Mouse (Mus musculus): Measurements from ENCODE around the gene Lyve1. TPM values are rescaled to one million over a fixed set of nuclear protein-coding genes. Genes with fewer than 3 reads are reported as not detected.

Lyve1 gene
- polyA plus RNA-seq, 1 experiment from 2014 or later, result 25.4 TPM

- 74% methylated on average over 10 of the region's 10 CpGs for WGBS (ENCODE audit: insufficient replicate concordance)
- H3K4me1 ChIP-seq (replicated peaks), result peaks cover 29% of the 10 kb centered on the region
Observed at GRCm38 (mm10) chr7:110853611-110854010, 9.4 kb downstream of the Lyve1 start.

GRCm38 (mm10) chr7:110851541-110852203 lies 11.4 kb downstream of the Lyve1 start:
- no peak overlapping the region for H3K9ac ChIP-seq
- no peak overlapping the region for H3K27ac ChIP-seq
- ATAC-seq (ENCODE audit: low read depth) (no peak), DNase-seq (no peak)
- H3K4me3 ChIP-seq (replicated peaks), result no peak overlapping the region
- peaks cover 28% of the 10 kb centered on the region for H3K4me1 ChIP-seq (replicated peaks)
- no peak overlapping the region for H3K4me2 ChIP-seq
- H3K27me3 ChIP-seq, result no peaks in the 10 kb centered on the region
- WGBS (ENCODE audit: insufficient replicate concordance), result 65% methylated on average over 7 of the region's 7 CpGs
- 0 out of 2 replicates have a peak, but pooled peaks cover under 1% of the 10 kb centered on the region for H3K9me3 ChIP-seq (replicated peaks)
- H3K36me3 ChIP-seq, result no peaks in the 10 kb centered on the region

More at GRCm38 (mm10) chr7:110853611-110854010, 9.4 kb downstream of the Lyve1 start:
- Histone ChIP-seq H3K27ac (no peak overlapping the region), H3K4me3 (replicated peaks) (no peak overlapping the region), H3K36me3 (no peaks in the 10 kb centered on the region), H3K4me2 (no peak overlapping the region), H3K9me3 (replicated peaks) (no peaks in the 10 kb centered on the region), H3K9ac (no peak overlapping the region), H3K27me3 (no peaks in the 10 kb centered on the region)
- no peak for DNase-seq
- no peak for ATAC-seq (ENCODE audit: low read depth)

GRCm38 (mm10) chr7:110848371-110848770 lies 14.7 kb downstream of the Lyve1 start:
- Histone ChIP-seq H3K4me1 (replicated peaks) (peaks cover 17% of the 10 kb centered on the region), H3K36me3 (no peaks in the 10 kb centered on the region), H3K9ac (no peak overlapping the region), H3K9me3 (replicated peaks) (0 out of 2 replicates have a peak, but pooled peaks cover 6% of the 10 kb centered on the region), H3K27ac (peak overlapping the region; percentile 26), H3K4me3 (replicated peaks) (no peak overlapping the region), H3K4me2 (no peak overlapping the region), H3K27me3 (no peaks in the 10 kb centered on the region)
- DNase-seq (no peak), ATAC-seq (ENCODE audit: low read depth) (no peak)
- 54% methylated on average over 1 of the region's 1 CpGs for WGBS (ENCODE audit: insufficient replicate concordance)

GRCm38 (mm10) chr7:110847321-110847720 lies 15.7 kb downstream of the Lyve1 start:
- no peak for ATAC-seq (ENCODE audit: low read depth)
- DNase-seq, result no peak
- WGBS (ENCODE audit: insufficient replicate concordance), result 75% methylated on average over 2 of the region's 2 CpGs

GRCm38 (mm10) chr7:110843916-110844874 lies 18.8 kb downstream of the Lyve1 start, which contains the start of gene Rnf141:
TSS of gene Rnf141 (minus strand) at chr7:110844457.
- H3K4me1 ChIP-seq (replicated peaks), result peaks cover 45% of the 10 kb centered on the region
- H3K36me3 ChIP-seq, result 0 out of 2 replicates have a peak, but pooled peaks cover 7% of the 10 kb centered on the region
- WGBS (ENCODE audit: insufficient replicate concordance), result under 1% methylated on average over 42 of the region's 42 CpGs
- peak within 1 kb of the TSS; percentile 89 for H3K4me3 ChIP-seq (replicated peaks)
- ATAC-seq (ENCODE audit: low read depth) (peak; percentile 90), DNase-seq (peak; percentile 92)
- peak within 1 kb of the TSS; percentile 91 for H3K9ac ChIP-seq
- H3K27me3 ChIP-seq, result no peaks in the 10 kb centered on the region
- peak within 1 kb of the TSS; percentile 86 for H3K4me2 ChIP-seq
- H3K9me3 ChIP-seq (replicated peaks), result 0 out of 2 replicates have a peak, but pooled peaks cover 6% of the 10 kb centered on the region
- peak within 1 kb of the TSS; percentile 98 for H3K27ac ChIP-seq

More at GRCm38 (mm10) chr7:110847321-110847720, 15.7 kb downstream of the Lyve1 start:
- H3K4me2 ChIP-seq, result no peak overlapping the region
- peaks cover 23% of the 10 kb centered on the region for H3K4me1 ChIP-seq (replicated peaks)
- H3K9me3 ChIP-seq (replicated peaks), result 0 out of 2 replicates have a peak, but pooled peaks cover 6% of the 10 kb centered on the region
- no peak overlapping the region for H3K27ac ChIP-seq
- no peak overlapping the region for H3K9ac ChIP-seq
- H3K4me3 ChIP-seq (replicated peaks), result no peak overlapping the region
- H3K36me3 ChIP-seq, result no peaks in the 10 kb centered on the region
- no peaks in the 10 kb centered on the region for H3K27me3 ChIP-seq

GRCm38 (mm10) chr7:110840332-110840731 lies 22.7 kb downstream of the Lyve1 start:
- Histone ChIP-seq H3K4me2 (no peak overlapping the region), H3K36me3 (peaks cover 24% of the 10 kb centered on the region), H3K27me3 (no peaks in the 10 kb centered on the region), H3K4me1 (replicated peaks) (peaks cover 43% of the 10 kb centered on the region), H3K9ac (no peak overlapping the region), H3K27ac (peak overlapping the region; percentile 25; the same call in 1 of the 2 replicates), H3K4me3 (replicated peaks) (no peak overlapping the region), H3K9me3 (replicated peaks) (no peaks in the 10 kb centered on the region)
- ATAC-seq (ENCODE audit: low read depth) (no peak), DNase-seq (no peak)
- WGBS (ENCODE audit: insufficient replicate concordance), result 49% methylated on average over 4 of the region's 4 CpGs

- Histone ChIP-seq H3K4me3 (replicated peaks) (no peak overlapping the region), H3K27me3 (no peaks in the 10 kb centered on the region), H3K4me2 (no peak overlapping the region), H3K27ac (no peak overlapping the region), H3K36me3 (peaks cover 51% of the 10 kb centered on the region), H3K4me1 (replicated peaks) (peaks cover 16% of the 10 kb centered on the region), H3K9me3 (replicated peaks) (no peaks in the 10 kb centered on the region), H3K9ac (no peak overlapping the region)
- 47% methylated on average over 3 of the region's 3 CpGs for WGBS (ENCODE audit: insufficient replicate concordance)
- ATAC-seq (ENCODE audit: low read depth), result no peak
- no peak for DNase-seq
Observed at GRCm38 (mm10) chr7:110834522-110834921, 28.5 kb downstream of the Lyve1 start.

- Histone ChIP-seq H3K9ac (no peak overlapping the region), H3K4me1 (replicated peaks) (peaks cover 11% of the 10 kb centered on the region), H3K9me3 (replicated peaks) (no peaks in the 10 kb centered on the region), H3K27ac (no peak overlapping the region), H3K36me3 (peaks cover 56% of the 10 kb centered on the region), H3K27me3 (no peaks in the 10 kb centered on the region), H3K4me2 (no peak overlapping the region), H3K4me3 (replicated peaks) (no peak overlapping the region)
- DNase-seq, result no peak
- no peak for ATAC-seq (ENCODE audit: low read depth)
- 71% methylated on average over 1 of the region's 1 CpGs for WGBS (ENCODE audit: insufficient replicate concordance)
Observed at GRCm38 (mm10) chr7:110834018-110834417, 29.0 kb downstream of the Lyve1 start.

GRCm38 (mm10) chr7:110833024-110833423 lies 30.0 kb downstream of the Lyve1 start:
- peaks cover 66% of the 10 kb centered on the region for H3K36me3 ChIP-seq
- no peak overlapping the region for H3K9ac ChIP-seq
- H3K4me1 ChIP-seq (replicated peaks), result peaks cover 11% of the 10 kb centered on the region
- H3K27me3 ChIP-seq, result no peaks in the 10 kb centered on the region
- 0 out of 2 replicates have a peak overlapping the region, but pooled peaks have one; percentile 11 for H3K27ac ChIP-seq
- H3K4me3 ChIP-seq (replicated peaks), result no peak overlapping the region
- DNase-seq (no peak), ATAC-seq (ENCODE audit: low read depth) (no peak)
- H3K9me3 ChIP-seq (replicated peaks), result no peaks in the 10 kb centered on the region
- 67% methylated on average over 1 of the region's 1 CpGs for WGBS (ENCODE audit: insufficient replicate concordance)
- no peak overlapping the region for H3K4me2 ChIP-seq

- WGBS (ENCODE audit: insufficient replicate concordance), result 74% methylated on average over 8 of the region's 8 CpGs
- no peak for ATAC-seq (ENCODE audit: low read depth)
- Histone ChIP-seq H3K9me3 (replicated peaks) (no peaks in the 10 kb centered on the region), H3K4me1 (replicated peaks) (peaks cover 41% of the 10 kb centered on the region), H3K9ac (no peak overlapping the region), H3K27ac (peak overlapping the region; percentile 23; the same call in 1 of the 2 replicates), H3K4me2 (no peak overlapping the region), H3K27me3 (no peaks in the 10 kb centered on the region), H3K36me3 (peaks cover 85% of the 10 kb centered on the region), H3K4me3 (replicated peaks) (no peak overlapping the region)
- DNase-seq, result no peak
Observed at GRCm38 (mm10) chr7:110823995-110824953, 38.8 kb downstream of the Lyve1 start.

Measured in liver, embryonic 13.5 days (tissue).